Mouse (Mus musculus) limb, embryonic 15.5 days (tissue): Measurements from ENCODE around the gene Adam23. TPM values are rescaled to one million over a fixed set of nuclear protein-coding genes. Genes with fewer than 3 reads are reported as not detected.
A peak's percentile ranks its signal among the peaks of the same experiment; 100 is the strongest.
"Not testable (repeated sequence)": the region's sequence is repeated elsewhere in the genome, so short reads cannot be mapped to it uniquely, and the experiment has no call there.

ENCODE experiments used
- ATAC-seq: fragments of 200-750 bp; cut with Nextera tagmentation; 2 replicates; pipeline ENCODE4 v1.8.0; 2017; ENCODE audit warnings: low read depth, moderate TSS enrichment; ENCODE audit not compliant: insufficient number of reproducible peaks, low FRiP score, low TSS enrichment
- H3K27ac ChIP-seq: fragments of 300-500 bp; sonication (generic); 2 replicates; pipeline ENCODE4 v1.5.1; 2015; ENCODE audit warnings: moderate library complexity, mild to moderate bottlenecking, inconsistent platforms
- H3K27me3 ChIP-seq: fragments of 300-500 bp; sonication (generic); 2 replicates; pipeline ENCODE4 v1.6.1; 2015; ENCODE audit warnings: inconsistent platforms
- H3K36me3 ChIP-seq: fragments of 300-500 bp; sonication (generic); 2 replicates; pipeline ENCODE4 v1.6.1; 2015; ENCODE audit warnings: inconsistent platforms
- H3K4me1 ChIP-seq: fragments of 300-500 bp; sonication (generic); 2 replicates; pipeline ENCODE4 v1.6.1; 2015; ENCODE audit warnings: inconsistent platforms
- H3K4me2 ChIP-seq: fragments of 300-500 bp; sonication (generic); 2 replicates; pipeline ENCODE4 v1.6.1; 2015; ENCODE audit warnings: mild to moderate bottlenecking, inconsistent platforms
- H3K4me3 ChIP-seq: fragments of 300-500 bp; sonication (generic); 2 replicates; pipeline ENCODE4 v1.5.1; 2015; ENCODE audit warnings: mild to moderate bottlenecking, inconsistent platforms
- H3K9ac ChIP-seq: fragments of 300-500 bp; sonication (generic); 2 replicates; pipeline ENCODE4 v1.6.1; 2015; ENCODE audit warnings: inconsistent platforms
- H3K9me3 ChIP-seq: fragments of 300-500 bp; sonication (generic); 2 replicates; pipeline ENCODE4 v1.6.1; 2016; ENCODE audit warnings: inconsistent platforms
- WGBS: fragments of 180-500 bp; shearing (Covaris S2); methylation state at CpG from one replicate; pipeline ENCODE4 v1.1.7; 2015; 5-methylcytosine and 5-hydroxymethylcytosine counted together
- polyA plus RNA-seq: library from polyadenylated mRNA; unstranded; fragments of >200 nt; fragmentation: Nextera tagmentation; extraction: Ambion mirVana; gene quantifications from 2 replicates; pipeline ENCODE4 v1.2.1, GENCODE M21; 2015

The Adam23 gene
- polyA plus RNA-seq, 1 experiment from 2014 or later = 2.5 TPM

DNA sequence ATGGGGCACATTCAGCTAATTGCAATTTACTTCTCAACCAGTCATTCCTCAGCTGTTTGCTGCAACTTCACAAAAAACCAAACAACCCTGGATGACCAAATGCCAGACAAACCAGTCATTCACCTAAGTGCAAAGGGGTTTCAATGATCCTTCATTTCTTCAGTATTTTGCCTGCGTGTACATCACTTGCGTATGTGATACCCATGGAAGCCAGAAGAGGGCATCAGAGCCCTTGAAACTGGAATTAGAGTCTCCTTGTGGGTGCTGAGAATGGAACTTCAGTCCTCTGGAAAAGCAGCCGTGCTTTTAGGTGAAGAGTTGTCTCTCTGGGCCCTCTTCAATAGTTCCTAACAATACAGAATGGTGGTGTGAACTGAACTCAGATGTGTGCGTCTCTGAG, 163.9 kb downstream of the Adam23 start:
- Histone ChIP-seq H3K4me3 (no peak overlapping the region), H3K27me3 (peaks cover 6% of the 10 kb centered on the region), H3K9ac (no peak overlapping the region), H3K9me3 (no peaks in the 10 kb centered on the region), H3K4me2 (no peak overlapping the region), H3K36me3 (no peaks in the 10 kb centered on the region), H3K4me1 (no peaks in the 10 kb centered on the region), H3K27ac (no peak overlapping the region)
- WGBS = 89% methylated on average over 4 of the region's 4 CpGs
- ATAC-seq = no peak

- Histone ChIP-seq H3K9me3 (no peaks in the 10 kb centered on the region), H3K4me3 (no peak overlapping the region), H3K27me3 (peaks cover 9% of the 10 kb centered on the region), H3K36me3 (no peaks in the 10 kb centered on the region), H3K4me2 (no peak overlapping the region), H3K4me1 (no peaks in the 10 kb centered on the region), H3K27ac (no peak overlapping the region), H3K9ac (no peak overlapping the region)
- 1% methylated on average over 11 of the region's 11 CpGs for WGBS
- ATAC-seq = no peak
Observed at GRCm38 (mm10) chr1:63614594-63614993, 168.9 kb downstream of the Adam23 start.

DNA sequence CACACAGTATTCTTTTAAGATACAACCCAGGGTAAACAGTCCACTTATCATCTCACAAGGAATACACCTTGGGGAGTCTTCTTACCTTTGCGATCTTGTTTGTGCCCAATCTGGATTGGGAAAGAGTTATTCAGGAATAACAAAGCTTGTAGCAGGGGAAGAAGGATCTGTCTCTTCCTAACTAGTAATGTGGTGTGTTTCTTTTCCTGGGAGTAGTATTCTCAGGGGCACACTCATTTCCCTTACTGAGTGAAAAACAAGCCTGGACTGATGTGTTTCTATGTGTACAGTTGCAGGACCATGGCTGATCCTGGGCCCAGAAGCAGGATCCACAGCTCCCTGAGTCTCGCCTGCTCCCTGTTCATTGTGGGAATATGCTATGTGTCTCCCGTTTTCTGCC, 170.0 kb downstream of the Adam23 start, which contains the start of gene Gm39653:
TSS of gene Gm39653 (plus strand) at position 301 of the 400 bp plus-strand sequence.
- Histone ChIP-seq H3K4me3 (no peak within 1 kb of the TSS), H3K27ac (no peak within 1 kb of the TSS), H3K9ac (no peak within 1 kb of the TSS), H3K9me3 (no peaks in the 10 kb centered on the region), H3K4me1 (no peaks in the 10 kb centered on the region), H3K36me3 (no peaks in the 10 kb centered on the region), H3K27me3 (peaks cover 9% of the 10 kb centered on the region), H3K4me2 (no peak within 1 kb of the TSS)
- no peak for ATAC-seq
- 81% methylated on average over 3 of the region's 3 CpGs for WGBS

DNA sequence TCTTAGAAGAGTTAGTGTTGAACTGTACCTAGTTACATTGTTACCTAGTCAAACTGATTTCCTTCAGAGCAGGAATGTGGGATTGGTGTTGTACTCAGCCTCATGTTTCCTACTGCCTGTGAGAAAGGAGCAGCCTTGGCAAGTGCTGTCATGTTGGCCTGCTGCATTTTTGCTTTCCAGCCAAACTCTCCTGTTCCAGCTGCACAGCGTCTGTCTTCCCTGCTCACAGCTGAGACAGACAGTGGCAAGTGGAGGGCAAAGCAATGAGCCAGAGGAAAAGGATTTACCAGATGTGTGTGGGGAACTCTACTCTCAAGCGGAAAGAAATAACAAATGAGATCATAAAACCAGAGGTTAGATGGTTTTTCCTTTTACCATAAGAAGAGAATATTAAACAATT, 182.5 kb downstream of the Adam23 start:
- ATAC-seq = peak; percentile 67; the same call in 1 of the 2 replicates
- Histone ChIP-seq H3K36me3 (no peaks in the 10 kb centered on the region), H3K9me3 (no peaks in the 10 kb centered on the region), H3K27ac (no peak overlapping the region), H3K4me3 (no peak overlapping the region), H3K4me1 (0 out of 2 replicates have a peak, but pooled peaks cover 2% of the 10 kb centered on the region), H3K4me2 (no peak overlapping the region), H3K9ac (no peak overlapping the region), H3K27me3 (no peaks in the 10 kb centered on the region)
- WGBS = 10% methylated on average over 2 of the region's 2 CpGs

GRCm38 (mm10) chr1:63630390-63630789, 184.7 kb downstream of the Adam23 start:
- H3K27me3 ChIP-seq, H3K27ac ChIP-seq, ATAC-seq, H3K9ac ChIP-seq, H3K4me1 ChIP-seq, H3K36me3 ChIP-seq, H3K4me3 ChIP-seq, H3K9me3 ChIP-seq, H3K4me2 ChIP-seq: not testable (repeated sequence)

DNA sequence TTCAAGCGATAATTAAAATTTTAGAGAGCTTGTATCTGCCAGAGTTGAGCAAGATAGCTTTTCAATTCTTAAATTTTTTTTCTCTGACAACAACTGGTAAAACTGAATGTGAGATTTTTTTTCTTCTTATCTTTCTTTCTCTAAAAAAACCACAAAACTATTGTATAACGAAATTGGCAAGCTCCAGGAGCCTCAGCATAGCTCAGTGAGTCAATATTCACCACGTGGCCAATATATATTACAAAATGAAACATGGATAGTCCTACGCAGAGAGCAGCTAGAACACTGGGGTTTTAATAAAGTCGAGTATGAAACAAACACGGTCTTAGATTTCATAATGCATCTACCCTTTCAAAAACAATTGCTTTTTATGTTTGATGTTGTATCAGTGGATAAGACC, 194.2 kb downstream of the Adam23 start:
- 74% methylated on average over 6 of the region's 6 CpGs for WGBS
- no peak overlapping the region for H3K4me2 ChIP-seq
- no peaks in the 10 kb centered on the region for H3K4me1 ChIP-seq
- no peak overlapping the region for H3K4me3 ChIP-seq
- no peak for ATAC-seq
- no peaks in the 10 kb centered on the region for H3K9me3 ChIP-seq
- no peak overlapping the region for H3K27ac ChIP-seq
- H3K9ac ChIP-seq = no peak overlapping the region
- no peaks in the 10 kb centered on the region for H3K27me3 ChIP-seq
- no peaks in the 10 kb centered on the region for H3K36me3 ChIP-seq

Other genes with a start within 250 kb of the Adam23 start
- 0.17 and 0.63 TPM in 2 replicates for gene Gpr1, start 231.3 kb upstream of the Adam23 start, polyA plus RNA-seq
- 13.0 and 19.3 TPM in 2 replicates for gene Zdbf2, start 172.6 kb upstream of the Adam23 start, polyA plus RNA-seq
- gene Gm39653, start 170.1 kb downstream of the Adam23 start, polyA plus RNA-seq = not detected in 2 replicates
- not detected in 2 replicates for gene Dytn, start 241.0 kb downstream of the Adam23 start, polyA plus RNA-seq